Mouse (Mus musculus): ENCODE results near the gene Dhx15. TPM values are rescaled to one million over a fixed set of nuclear protein-coding genes. Genes with fewer than 3 reads are reported as not detected.
"Not testable (repeated sequence)": the region's sequence is repeated elsewhere in the genome, so short reads cannot be mapped to it uniquely, and the experiment has no call there.

Dhx15 gene
- 130 and 164 TPM in 2 replicates for total RNA-seq (2012; rRNA removed)

DNA sequence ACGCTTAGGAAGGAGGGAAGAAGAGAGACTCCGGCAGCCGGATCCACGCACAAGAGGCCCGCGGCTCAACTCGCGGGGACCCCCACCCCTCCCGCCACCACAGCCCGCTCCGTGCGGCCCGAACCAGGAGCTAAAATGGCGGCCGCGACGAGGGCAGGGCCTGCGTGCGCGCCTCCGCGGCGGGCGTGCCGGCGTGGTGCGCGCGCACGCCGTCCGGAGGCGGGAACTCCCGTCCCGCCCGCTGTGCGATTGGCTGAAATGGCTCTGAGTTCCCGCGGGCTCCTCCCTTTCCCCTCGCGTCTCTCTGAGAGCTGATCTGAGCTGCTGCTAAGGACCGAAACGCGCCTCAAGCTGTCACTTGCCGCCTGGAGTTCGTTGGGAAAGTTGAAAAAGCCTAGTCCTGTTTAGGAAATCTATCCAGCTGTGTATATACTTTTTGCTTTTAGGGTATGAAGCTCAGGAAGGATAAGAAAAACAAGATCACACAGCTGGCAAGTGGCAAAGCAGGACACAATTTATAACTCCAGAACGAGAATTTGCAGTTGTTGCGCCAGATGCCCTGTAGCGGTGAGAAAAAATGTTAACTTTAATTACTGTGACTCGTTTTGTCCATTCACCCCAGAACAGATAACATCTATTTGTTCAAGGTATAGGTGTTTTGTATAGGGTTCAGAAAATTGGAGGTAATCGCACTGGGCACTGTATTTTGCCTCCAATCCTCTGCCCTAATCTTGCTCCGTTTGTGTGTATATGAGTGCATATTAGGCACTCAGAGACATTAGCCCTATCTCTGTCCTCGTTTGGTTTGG lies at the start of gene Dhx15:
TSS of gene Dhx15 (minus strand) at position 144 of the 809 bp plus-strand sequence.
- peaks cover 4% of the 10 kb centered on the region for H3K36me3 ChIP-seq (ENCODE audit: control insufficient read depth, insufficient read depth, low read length, poor library complexity, severe bottlenecking)
- H3K4me1 ChIP-seq (ENCODE audit: control insufficient read depth in 2 of 2, insufficient read depth in 2 of 2, low read length in 2 of 2, poor library complexity in 1 of 2) = peaks cover 8% of the 10 kb centered on the region in 2 experiments
- in situ Hi-C loops (cut with MboI; ENCODE audit: low sequenced_read_pairs in 2 of 2, unreplicated experiment in 2 of 2) = no loop called here
- TF ChIP-seq CHD2 (IDR thresholded peaks at IDR 0.05; ENCODE audit: low read depth, low read length) (no peak), MAFK (IDR thresholded peaks at IDR 0.05; ENCODE audit: insufficient read depth, low read depth, low read length) (no peak), ZC3H11A (IDR thresholded peaks at IDR 0.05; ENCODE audit: borderline replicate concordance, low read depth, low read length) (no peak), HCFC1 (IDR thresholded peaks at IDR 0.05; ENCODE audit: borderline replicate concordance, insufficient read depth, low read length) (no peak), ZNF384 (IDR thresholded peaks at IDR 0.05; ENCODE audit: low read depth, low read length) (no peak)
- peak within 1 kb of the TSS; percentile 92 for H3K27ac ChIP-seq (ENCODE audit: insufficient read depth, low read depth, low read length, poor library complexity, severe bottlenecking)
- H3K4me3 ChIP-seq (ENCODE audit: insufficient read depth in 1 of 2, low read depth in 1 of 2, low read length in 2 of 2, poor library complexity in 1 of 2, severe bottlenecking in 1 of 2) = peak within 1 kb of the TSS; percentile 81 to 92
- H3K9me3 ChIP-seq (ENCODE audit: control insufficient read depth, insufficient read depth, low read depth, low read length) = no peaks in the 10 kb centered on the region
- peak; percentile 81 for DNase-seq (ENCODE audit: low read depth, low spot score)
- H3K9ac ChIP-seq (ENCODE audit: insufficient read depth, low read depth, low read length, poor library complexity, severe bottlenecking) = peak within 1 kb of the TSS; percentile 99

DNA sequence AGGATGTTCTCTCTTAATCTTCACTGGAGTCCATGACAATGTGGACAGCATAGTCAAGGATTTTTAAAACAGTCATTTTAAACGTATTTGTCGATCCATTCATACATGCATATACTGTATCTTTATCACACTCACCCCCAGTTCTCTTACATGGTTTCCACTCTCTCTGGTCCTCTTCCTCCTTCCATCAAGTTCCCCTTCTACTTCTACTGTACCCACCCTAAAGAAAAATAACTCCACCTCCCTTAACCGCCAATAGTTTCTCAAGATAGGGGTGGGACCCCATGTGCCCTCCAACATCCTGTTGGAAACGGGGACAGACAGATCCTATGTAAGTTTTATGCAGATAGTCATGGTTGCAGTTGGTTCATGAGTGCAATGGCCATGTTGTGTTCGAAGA lies 48.6 kb upstream of the Dhx15 start:
- Histone ChIP-seq H3K36me3 (ENCODE audit: control insufficient read depth, insufficient read depth, low read length, poor library complexity, severe bottlenecking) (no peaks in the 10 kb centered on the region), H3K9me3 (ENCODE audit: control insufficient read depth, insufficient read depth, low read depth, low read length) (no peaks in the 10 kb centered on the region), H3K27ac (ENCODE audit: insufficient read depth, low read depth, low read length, poor library complexity, severe bottlenecking) (no peak overlapping the region), H3K4me3 (ENCODE audit: insufficient read depth in 1 of 2, low read depth in 1 of 2, low read length in 2 of 2, poor library complexity in 1 of 2, severe bottlenecking in 1 of 2) (no peak overlapping the region), H3K4me1 (ENCODE audit: control insufficient read depth in 2 of 2, insufficient read depth in 2 of 2, low read length in 2 of 2, poor library complexity in 1 of 2) (peaks cover 2 to 4% of the 10 kb centered on the region in 2 experiments; a peak in 1 of 4 replicates), H3K9ac (ENCODE audit: insufficient read depth, low read depth, low read length, poor library complexity, severe bottlenecking) (no peak overlapping the region)
- in situ Hi-C loops (cut with MboI; ENCODE audit: low sequenced_read_pairs in 2 of 2, unreplicated experiment in 2 of 2) = no loop called here
- no peak for TF ChIP-seq HCFC1 (IDR thresholded peaks at IDR 0.05; ENCODE audit: borderline replicate concordance, insufficient read depth, low read length)
- TF ChIP-seq ZNF384 (IDR thresholded peaks at IDR 0.05; ENCODE audit: low read depth, low read length) = no peak
- TF ChIP-seq CHD2 (IDR thresholded peaks at IDR 0.05; ENCODE audit: low read depth, low read length) = no peak
- TF ChIP-seq ZC3H11A (IDR thresholded peaks at IDR 0.05; ENCODE audit: borderline replicate concordance, low read depth, low read length) = no peak
- no peak for TF ChIP-seq MAFK (IDR thresholded peaks at IDR 0.05; ENCODE audit: insufficient read depth, low read depth, low read length)
- DNase-seq (ENCODE audit: low read depth, low spot score) = no peak

DNA sequence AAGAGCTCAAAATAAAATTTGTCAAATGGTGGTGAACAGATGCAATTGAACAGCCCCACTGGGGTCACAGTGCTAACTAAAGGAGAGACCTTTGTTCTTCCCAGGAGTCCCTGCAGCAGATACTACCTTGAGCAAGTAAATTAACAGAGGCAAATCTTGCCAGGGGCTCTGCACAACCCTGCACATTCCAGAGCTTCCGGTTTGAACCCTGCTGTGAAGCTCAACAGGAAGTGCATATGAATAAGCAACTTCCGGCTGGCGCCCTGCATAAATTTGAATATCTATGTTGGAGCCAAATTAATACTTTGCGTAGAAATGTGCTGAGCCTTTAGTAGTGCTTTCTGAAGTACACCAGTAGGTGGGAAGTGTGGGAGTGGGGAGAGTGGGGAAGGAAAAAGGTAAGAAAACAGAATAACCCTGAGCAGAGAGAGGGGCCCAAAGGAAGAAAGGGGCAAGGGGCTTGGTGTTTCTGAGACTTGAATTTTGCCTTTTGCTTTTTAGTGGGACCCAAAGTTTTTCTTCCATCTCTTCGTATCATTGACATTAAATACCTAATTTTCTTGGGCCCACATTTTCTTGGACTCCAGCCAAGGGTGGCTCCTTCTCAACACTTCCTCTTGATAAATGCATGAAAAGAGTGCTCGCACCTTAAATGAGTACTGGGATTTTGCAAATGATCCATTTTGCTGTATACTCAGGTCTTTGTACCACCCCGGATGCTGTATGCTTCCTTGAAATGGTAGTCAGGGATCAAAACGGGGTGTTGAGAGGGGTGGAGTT lies 47.8 kb upstream of the Dhx15 start:
- in situ Hi-C loops (cut with MboI; ENCODE audit: low sequenced_read_pairs in 2 of 2, unreplicated experiment in 2 of 2) = no loop called here
- TF ChIP-seq CHD2 (IDR thresholded peaks at IDR 0.05; ENCODE audit: low read depth, low read length) (no peak), ZNF384 (IDR thresholded peaks at IDR 0.05; ENCODE audit: low read depth, low read length) (no peak), MAFK (IDR thresholded peaks at IDR 0.05; ENCODE audit: insufficient read depth, low read depth, low read length) (no peak), ZC3H11A (IDR thresholded peaks at IDR 0.05; ENCODE audit: borderline replicate concordance, low read depth, low read length) (no peak), HCFC1 (IDR thresholded peaks at IDR 0.05; ENCODE audit: borderline replicate concordance, insufficient read depth, low read length) (no peak)
- Histone ChIP-seq H3K4me1 (ENCODE audit: control insufficient read depth in 2 of 2, insufficient read depth in 2 of 2, low read length in 2 of 2, poor library complexity in 1 of 2) (peaks cover 2 to 4% of the 10 kb centered on the region in 2 experiments; a peak in 1 of 4 replicates), H3K4me3 (ENCODE audit: insufficient read depth in 1 of 2, low read depth in 1 of 2, low read length in 2 of 2, poor library complexity in 1 of 2, severe bottlenecking in 1 of 2) (no peak overlapping the region), H3K9ac (ENCODE audit: insufficient read depth, low read depth, low read length, poor library complexity, severe bottlenecking) (no peak overlapping the region), H3K27ac (ENCODE audit: insufficient read depth, low read depth, low read length, poor library complexity, severe bottlenecking) (no peak overlapping the region), H3K36me3 (ENCODE audit: control insufficient read depth, insufficient read depth, low read length, poor library complexity, severe bottlenecking) (no peaks in the 10 kb centered on the region), H3K9me3 (ENCODE audit: control insufficient read depth, insufficient read depth, low read depth, low read length) (no peaks in the 10 kb centered on the region)
- no peak for DNase-seq (ENCODE audit: low read depth, low spot score)

DNA sequence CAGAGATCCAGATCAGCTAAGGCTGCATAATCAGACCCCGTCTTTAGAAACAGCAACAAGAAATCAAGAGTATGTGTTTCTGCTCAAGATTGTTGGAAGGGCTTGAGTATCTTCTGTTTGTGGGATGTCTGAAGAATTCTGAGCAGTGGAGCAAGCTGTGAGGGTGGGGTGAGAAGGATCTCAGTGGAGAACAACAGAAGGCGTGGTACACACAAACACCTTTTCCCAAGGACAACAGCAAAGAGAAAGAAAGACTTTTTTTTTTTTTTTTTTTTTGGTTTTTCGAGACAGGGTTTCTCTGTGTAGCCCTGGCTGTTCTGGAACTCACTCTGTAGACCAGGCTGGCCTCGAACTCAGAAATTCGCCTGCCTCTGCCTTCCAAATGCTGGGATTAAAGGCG lies 46.3 kb upstream of the Dhx15 start:
- in situ Hi-C loops (cut with MboI; ENCODE audit: low sequenced_read_pairs in 2 of 2, unreplicated experiment in 2 of 2) = not testable (repeated sequence)
- peak; percentile 86 for TF ChIP-seq ZNF384 (IDR thresholded peaks at IDR 0.05; ENCODE audit: low read depth, low read length)

More for the DNA sequence above, 46.3 kb upstream of the Dhx15 start:
- not testable (repeated sequence) for H3K27ac ChIP-seq (ENCODE audit: insufficient read depth, low read depth, low read length, poor library complexity, severe bottlenecking); H3K4me3 ChIP-seq (ENCODE audit: insufficient read depth in 1 of 2, low read depth in 1 of 2, low read length in 2 of 2, poor library complexity in 1 of 2, severe bottlenecking in 1 of 2); H3K9ac ChIP-seq (ENCODE audit: insufficient read depth, low read depth, low read length, poor library complexity, severe bottlenecking); DNase-seq (ENCODE audit: low read depth, low spot score); H3K4me1 ChIP-seq (ENCODE audit: control insufficient read depth in 2 of 2, insufficient read depth in 2 of 2, low read length in 2 of 2, poor library complexity in 1 of 2); H3K36me3 ChIP-seq (ENCODE audit: control insufficient read depth, insufficient read depth, low read length, poor library complexity, severe bottlenecking); H3K9me3 ChIP-seq (ENCODE audit: control insufficient read depth, insufficient read depth, low read depth, low read length)
